9 mouse cellular contexts compared by ENCODE assay signal in genomic region chr11:78967371-78967770, GRCm38 (mm10). TPM values are rescaled to one million over a fixed set of nuclear protein-coding genes. Genes with fewer than 3 reads are reported as not detected.
DNase-seq lines count a peak whose midpoint lies in the region; ATAC-seq lines count a peak whose summit lies in the region.
"Had no signal": no experiment of that assay in that cellular context is flagged by ENCODE, and none has a peak within 500 bp of the region (broad histone marks: within the 10 kb centered on the region; RNA-seq: fewer than 3 reads in every experiment).

No protein-coding gene starts in this region.

- no peak for ATAC-seq in heart, embryonic 12.5 days (ENCODE audit: insufficient number of reproducible peaks, low FRiP score)
- ATAC-seq in megakaryocyte progenitor cell, adult 5-6 weeks (replicated peaks; ENCODE audit: poor library complexity) = peak; percentile 91

- no peak overlapping the region for H3K9ac ChIP-seq in heart, embryonic 12.5 days
- H3K9ac ChIP-seq: embryonic facial prominence, embryonic 12.5 days had no signal

- H3K4me2 ChIP-seq in heart, embryonic 12.5 days = no peak overlapping the region
- H3K4me2 ChIP-seq: embryonic facial prominence, embryonic 12.5 days had no signal

- DNase-seq in heart, postnatal 10 days = peak; percentile 53 to 77
- DNase-seq in B cell, adult 2 months = peak; percentile 68 to 71
- DNase-seq in WW6 (ENCODE audit: low read depth, low spot score) = peak; percentile 54
- DNase-seq in embryo, embryonic 9.5 days (ENCODE audit: extremely low spot score) = peak; percentile 47
- peak; percentile 68 to 77 for DNase-seq in kidney, postnatal 4 days
- peak; percentile 71 for DNase-seq in thymus, postnatal 25 days

- H3K4me1 ChIP-seq in heart, embryonic 12.5 days (replicated peaks) = no peaks in the 10 kb centered on the region

- no peaks in the 10 kb centered on the region for H3K27me3 ChIP-seq in heart, embryonic 12.5 days (replicated peaks)
- H3K27me3 ChIP-seq: embryonic facial prominence, embryonic 12.5 days had no signal

- 0 out of 2 replicates have a peak, but pooled peaks cover 4% of the 10 kb centered on the region for H3K36me3 ChIP-seq in heart, embryonic 12.5 days
- H3K36me3 ChIP-seq: embryonic facial prominence, embryonic 12.5 days had no signal

- no peak overlapping the region for H3K27ac ChIP-seq in heart, embryonic 12.5 days (ENCODE audit: poor library complexity, severe bottlenecking)
- H3K27ac ChIP-seq: embryonic facial prominence, embryonic 12.5 days had no signal

- WGBS in heart, embryonic 12.5 days = 20% methylated on average over 4 of the region's 4 CpGs

- no peak overlapping the region for H3K4me3 ChIP-seq in heart, embryonic 12.5 days
- H3K4me3 ChIP-seq: embryonic facial prominence, embryonic 12.5 days had no signal

- H3K9me3 ChIP-seq in heart, embryonic 12.5 days (replicated peaks) = no peaks in the 10 kb centered on the region
- H3K9me3 ChIP-seq: embryonic facial prominence, embryonic 12.5 days had no signal

- intact Hi-C loops in heart, postnatal 10 days (cut with DNase I) = loop anchor here (2.0 to 5.0 kb wide), 4 partner anchors 35 to 325 kb away; no protein-coding TSS in a partner anchor

RNA-seq across cellular contexts. Expression of gene Lgals9, which starts 17.4 kb away (rescaled TPM):
- total RNA-seq in heart, postnatal 10 days (2021) = 10 to 100 TPM; 49.5 to 50.5 TPM
- polyA plus RNA-seq in heart, embryonic 12.5 days (2016; fragmentation: Nextera tagmentation; extraction: Ambion mirVana) = 53.7 and 53.8 TPM in 2 replicates
- 374 and 478 TPM in 2 replicates for total RNA-seq in megakaryocyte progenitor cell, adult 5-6 weeks (2015)
- total RNA-seq in megakaryocyte progenitor cell, adult 5-6 weeks (2017) = 73.6 and 82.8 TPM in 2 replicates

RNA-seq across cellular contexts. Expression of gene Nos2, which starts 46.8 kb away (rescaled TPM):
- total RNA-seq in heart, postnatal 10 days (2021) = 10 to 100 TPM in 1 of 2 experiments, 1 to 10 TPM in 1; 7.3 to 11.1 TPM
- 0.33 and 0.37 TPM in 2 replicates for polyA plus RNA-seq in heart, embryonic 12.5 days (2016; fragmentation: Nextera tagmentation; extraction: Ambion mirVana)
- total RNA-seq in megakaryocyte progenitor cell, adult 5-6 weeks (2015) = not detected in 2 replicates
- total RNA-seq in megakaryocyte progenitor cell, adult 5-6 weeks (2017) = not detected in 2 replicates

Comparison
In these comparisons a context has a peak if more than half of its experiments do, and no peak if none do; other contexts are left out.
1. RNA of gene Nos2, which starts 46.8 kb away (total RNA-seq): 7.3 to 11.1 TPM in heart, postnatal 10 days; not detected in megakaryocyte progenitor cell, adult 5-6 weeks; every median in the first group is over 4 times any median in the second.
2. Peak in every context shown above with its lines, with median percentiles within 50 percentile points of each other: DNase-seq.